Mouse (Mus musculus) myocyte (in vitro differentiated cells): ENCODE measurements around the gene Slc25a21. TPM values are rescaled to one million over a fixed set of nuclear protein-coding genes. Genes with fewer than 3 reads are reported as not detected.

ENCODE experiments used
- H3K27me3 ChIP-seq: one replicate; pipeline ENCODE4 v1.6.1; 2011; ENCODE audit not compliant: control insufficient read depth, insufficient read depth, insufficient read length
- H3K36me3 ChIP-seq: one replicate; pipeline ENCODE4 v1.6.1; 2011; ENCODE audit not compliant: control insufficient read depth, insufficient read depth
- H3K4me2 ChIP-seq: one replicate; pipeline ENCODE4 v1.6.1; 2011; ENCODE audit warnings: low read depth, control low read depth
- H3K4me3 ChIP-seq: one replicate; pipeline ENCODE4 v1.5.1; 2011; ENCODE audit warnings: mild to moderate bottlenecking, control low read depth, moderate library complexity
- H3K79me2 ChIP-seq: one replicate; pipeline ENCODE4 v1.6.1; 2011; ENCODE audit not compliant: control insufficient read depth, insufficient read depth
- H3ac ChIP-seq: one replicate; pipeline ENCODE4 v1.6.1; 2011; ENCODE audit not compliant: control insufficient read depth, insufficient read length
- CEBPB ChIP-seq: IDR thresholded peaks from 2 replicates; pipeline ENCODE4 v1.6.1; 2011; ENCODE audit warnings: mild to moderate bottlenecking, moderate library complexity; ENCODE audit not compliant: poor library complexity, insufficient read depth, severe bottlenecking
- E2F4 ChIP-seq: IDR thresholded peaks from one replicate; pipeline ENCODE4 v1.6.1; 2011; ENCODE audit warnings: mild to moderate bottlenecking, control low read depth, moderate library complexity; ENCODE audit not compliant: insufficient read depth
- MAX ChIP-seq: IDR thresholded peaks from one replicate; pipeline ENCODE4 v1.6.1; 2011; ENCODE audit warnings: low read depth, mild to moderate bottlenecking, control low read depth
- MYOD1 ChIP-seq, 3 experiments: IDR thresholded peaks; one replicate each; pipeline ENCODE4 v1.6.1; 2011; ENCODE audit warnings: control low read depth in 2 of 3, low read depth in 2 of 3, mild to moderate bottlenecking in 2 of 3, moderate library complexity in 1 of 3; ENCODE audit not compliant: insufficient read length in 2 of 3, control insufficient read depth in 1 of 3
- MYOG ChIP-seq, 3 experiments: IDR thresholded peaks; one replicate each; pipeline ENCODE4 v1.6.1; 2011; ENCODE audit warnings: control low read depth in 2 of 3, low read depth in 2 of 3, mild to moderate bottlenecking in 2 of 3; ENCODE audit not compliant: insufficient read length in 2 of 3, control insufficient read depth in 1 of 3, insufficient read depth in 1 of 3
- POLR2A ChIP-seq: IDR thresholded peaks from one replicate; pipeline ENCODE4 v1.6.1; 2011; ENCODE audit warnings: low read depth, mild to moderate bottlenecking, control low read depth, moderate library complexity; ENCODE audit not compliant: insufficient read length
- POLR2AphosphoS2 ChIP-seq: IDR thresholded peaks from one replicate; pipeline ENCODE4 v1.6.1; 2011; ENCODE audit warnings: low read depth, control low read depth; ENCODE audit not compliant: insufficient read length
- REST ChIP-seq: IDR thresholded peaks from one replicate; pipeline ENCODE4 v1.6.1; 2011; ENCODE audit warnings: mild to moderate bottlenecking, control low read depth, moderate library complexity; ENCODE audit not compliant: insufficient read depth, insufficient read length
- SRF ChIP-seq: IDR thresholded peaks from one replicate; pipeline ENCODE4 v1.6.1; 2011; ENCODE audit warnings: low read depth; ENCODE audit not compliant: control insufficient read depth, insufficient read length
- TCF12 ChIP-seq: IDR thresholded peaks from one replicate; pipeline ENCODE4 v1.6.1; 2011; ENCODE audit warnings: mild to moderate bottlenecking, control low read depth; ENCODE audit not compliant: poor library complexity, insufficient read depth, severe bottlenecking
- TCF3 ChIP-seq: IDR thresholded peaks from one replicate; pipeline ENCODE4 v1.6.1; 2011; ENCODE audit warnings: low read depth, control low read depth; ENCODE audit not compliant: insufficient read length
- USF1 ChIP-seq: IDR thresholded peaks from one replicate; pipeline ENCODE4 v1.6.1; 2011; ENCODE audit warnings: low read depth, mild to moderate bottlenecking, control low read depth, moderate library complexity
- polyA plus RNA-seq: library from polyadenylated mRNA; unstranded; fragments of >200 nt; fragmentation: generic; extraction: Trizol; gene quantifications from one replicate; pipeline ENCODE4 v1.2.1, GENCODE M21; 2012; ENCODE audit warnings: missing spikeins

Slc25a21 gene
- polyA plus RNA-seq, 1 experiment = not detected

- no peaks in the 10 kb centered on the region for H3K79me2 ChIP-seq
- H3K36me3 ChIP-seq = no peaks in the 10 kb centered on the region
- H3K4me2 ChIP-seq = no peak overlapping the region
- no peak for TF ChIP-seq MAX
- TF ChIP-seq MYOD1 (IDR thresholded peaks at IDR 0.05; ENCODE audit: control insufficient read depth in 1 of 3, insufficient read length in 2 of 3, low read depth in 2 of 3) = no peak
- TF ChIP-seq TCF3 = no peak
- no peak for TF ChIP-seq USF1
- no peak for TF ChIP-seq POLR2A
- no peak for TF ChIP-seq POLR2AphosphoS2
- no peak for TF ChIP-seq E2F4
- TF ChIP-seq SRF = no peak
- no peak for TF ChIP-seq MYOG (IDR thresholded peaks at IDR 0.05; ENCODE audit: control insufficient read depth in 1 of 3, insufficient read depth in 1 of 3, insufficient read length in 2 of 3, low read depth in 2 of 3)
- TF ChIP-seq CEBPB = no peak
- no peak for TF ChIP-seq REST
- no peak for TF ChIP-seq TCF12
- H3K4me3 ChIP-seq = no peak overlapping the region
- H3ac ChIP-seq = no peak overlapping the region
- no peaks in the 10 kb centered on the region for H3K27me3 ChIP-seq
Observed at GRCm38 (mm10) chr12:56669451-56670122, 527.7 kb downstream of the Slc25a21 start.

Other genes starting within 250 kb of the Slc25a21 start
- gene Prps1l3, start 32.9 kb upstream of the Slc25a21 start, polyA plus RNA-seq = 10.5 TPM
- 1.6 TPM for gene Mipol1, start 33.0 kb upstream of the Slc25a21 start, polyA plus RNA-seq